Mouse (Mus musculus) C2C12 (cell line): ENCODE measurements around the gene Dnah17. TPM values are rescaled to one million over a fixed set of nuclear protein-coding genes. Genes with fewer than 3 reads are reported as not detected.
A peak's percentile ranks its signal among the peaks of the same experiment; 100 is the strongest.

ENCODE experiments used
- H3K27me3 ChIP-seq: one replicate; pipeline ENCODE4 v1.6.1; 2011; ENCODE audit not compliant: control insufficient read depth, insufficient read depth, insufficient read length
- H3K36me3 ChIP-seq: one replicate; pipeline ENCODE4 v1.6.1; 2011; ENCODE audit not compliant: control insufficient read depth, insufficient read depth
- H3K4me3 ChIP-seq: one replicate; pipeline ENCODE4 v1.5.1; 2011; ENCODE audit warnings: mild to moderate bottlenecking, control low read depth; ENCODE audit not compliant: poor library complexity, insufficient read depth, severe bottlenecking
- H3K79me2 ChIP-seq: one replicate; pipeline ENCODE4 v1.6.1; 2011; ENCODE audit not compliant: control insufficient read depth, insufficient read depth
- H3K79me3 ChIP-seq: one replicate; pipeline ENCODE4 v1.6.1; 2011; ENCODE audit warnings: low read depth, control low read depth
- H3ac ChIP-seq: one replicate; pipeline ENCODE3; 2011; ENCODE audit warnings: low read depth; ENCODE audit not compliant: control insufficient read depth, insufficient read length
- CEBPB ChIP-seq: IDR thresholded peaks from one replicate; pipeline ENCODE4 v1.6.1; 2011; ENCODE audit warnings: low read depth, mild to moderate bottlenecking, control low read depth, moderate library complexity
- CTCF ChIP-seq: IDR thresholded peaks from one replicate; pipeline ENCODE4 v1.5.1; 2011; ENCODE audit not compliant: control insufficient read depth, insufficient read depth, insufficient read length
- FOSL1 ChIP-seq: IDR thresholded peaks from one replicate; pipeline ENCODE4 v1.8.0; 2011; ENCODE audit warnings: mild to moderate bottlenecking, low read length; ENCODE audit not compliant: poor library complexity, insufficient read depth, severe bottlenecking
- MAX ChIP-seq: IDR thresholded peaks from one replicate; pipeline ENCODE4 v1.6.1; 2011; ENCODE audit warnings: mild to moderate bottlenecking, control low read depth
- MYOD1 ChIP-seq: IDR thresholded peaks from one replicate; pipeline ENCODE4 v1.6.1; 2011; ENCODE audit warnings: low read depth; ENCODE audit not compliant: control insufficient read depth, insufficient read length
- MYOG ChIP-seq: IDR thresholded peaks from one replicate; pipeline ENCODE4 v1.6.1; 2011; ENCODE audit not compliant: control insufficient read depth, insufficient read length; ENCODE audit errors: extremely low read depth
- USF1 ChIP-seq: IDR thresholded peaks from one replicate; pipeline ENCODE4 v1.6.1; 2011; ENCODE audit warnings: low read depth, mild to moderate bottlenecking, control low read depth, moderate library complexity
- polyA plus RNA-seq: library from polyadenylated mRNA; unstranded; fragments of >200 nt; fragmentation: generic; extraction: Trizol; gene quantifications from one replicate; pipeline ENCODE4 v1.2.1, GENCODE M21; 2012; ENCODE audit warnings: missing spikeins

Dnah17 gene
- polyA plus RNA-seq, 1 experiment, result 0.13 TPM

DNA sequence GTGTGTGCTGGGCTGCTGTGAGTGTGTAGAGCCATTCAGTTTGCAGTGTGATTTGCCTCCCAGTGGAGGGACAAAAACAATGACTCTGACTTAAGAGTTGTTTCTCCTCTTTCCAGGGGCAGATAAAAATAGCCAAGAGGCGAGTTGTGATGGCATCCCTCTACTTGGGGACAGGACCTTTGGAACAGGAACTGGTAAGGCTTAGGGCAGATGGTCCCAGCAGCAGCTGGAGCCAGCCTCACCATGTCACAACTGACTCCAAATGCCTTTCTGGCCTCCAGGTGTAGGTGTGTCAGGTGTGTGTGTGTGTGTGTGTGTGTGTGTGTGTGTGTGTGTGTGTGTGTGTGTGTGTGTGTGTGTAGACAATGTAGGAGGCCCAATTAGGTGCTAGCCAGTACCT is 130.4 kb downstream of the Dnah17 start:
- Histone ChIP-seq H3ac (no peak overlapping the region), H3K79me2 (peaks cover 85% of the 10 kb centered on the region), H3K36me3 (peaks cover 70% of the 10 kb centered on the region), H3K27me3 (no peaks in the 10 kb centered on the region), H3K79me3 (peaks cover 60% of the 10 kb centered on the region), H3K4me3 (no peak overlapping the region)
- TF ChIP-seq MYOG, result no peak
- no peak for TF ChIP-seq FOSL1
- TF ChIP-seq USF1, result no peak
- TF ChIP-seq CEBPB, result no peak
- no peak for TF ChIP-seq MYOD1
- no peak for TF ChIP-seq CTCF
- TF ChIP-seq MAX, result no peak

DNA sequence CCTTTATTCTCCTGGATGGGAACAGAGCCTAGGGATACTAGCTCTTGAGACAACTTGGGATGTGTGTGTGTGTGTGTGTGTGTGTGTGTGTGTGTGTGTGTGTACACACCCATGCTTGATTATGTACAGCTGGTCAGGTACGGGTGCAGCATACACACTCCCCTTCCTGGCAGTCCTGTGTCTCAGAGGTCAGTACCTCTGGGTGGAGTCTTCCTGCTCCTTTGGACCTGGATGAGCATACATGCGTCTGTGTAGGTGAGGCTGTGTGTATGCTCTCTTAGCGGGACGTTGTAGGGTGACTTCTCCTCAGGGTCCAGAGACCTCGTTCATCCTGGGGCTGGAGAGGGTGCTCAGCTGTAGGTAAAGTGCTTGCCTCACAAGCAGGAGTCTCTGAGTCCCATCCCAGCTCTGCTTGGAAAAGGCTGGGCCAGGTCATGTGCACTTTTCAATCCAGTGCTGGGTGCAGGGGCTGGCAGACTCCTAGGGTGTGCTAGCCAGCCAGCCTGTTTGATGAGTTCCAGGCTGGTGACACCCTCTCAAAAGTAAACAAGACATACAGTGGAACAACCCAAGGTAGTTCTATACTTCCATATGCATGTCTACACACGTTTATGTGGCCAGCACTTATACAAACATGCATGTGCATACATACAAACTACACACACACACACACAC is 131.0 kb downstream of the Dnah17 start:
- Histone ChIP-seq H3K4me3 (no peak overlapping the region), H3K27me3 (no peaks in the 10 kb centered on the region), H3K36me3 (peaks cover 64% of the 10 kb centered on the region), H3ac (no peak overlapping the region), H3K79me3 (peaks cover 60% of the 10 kb centered on the region), H3K79me2 (peaks cover 85% of the 10 kb centered on the region)
- no peak for TF ChIP-seq CTCF
- TF ChIP-seq FOSL1, result no peak
- TF ChIP-seq MAX, result no peak
- no peak for TF ChIP-seq MYOG
- TF ChIP-seq CEBPB, result no peak

DNA sequence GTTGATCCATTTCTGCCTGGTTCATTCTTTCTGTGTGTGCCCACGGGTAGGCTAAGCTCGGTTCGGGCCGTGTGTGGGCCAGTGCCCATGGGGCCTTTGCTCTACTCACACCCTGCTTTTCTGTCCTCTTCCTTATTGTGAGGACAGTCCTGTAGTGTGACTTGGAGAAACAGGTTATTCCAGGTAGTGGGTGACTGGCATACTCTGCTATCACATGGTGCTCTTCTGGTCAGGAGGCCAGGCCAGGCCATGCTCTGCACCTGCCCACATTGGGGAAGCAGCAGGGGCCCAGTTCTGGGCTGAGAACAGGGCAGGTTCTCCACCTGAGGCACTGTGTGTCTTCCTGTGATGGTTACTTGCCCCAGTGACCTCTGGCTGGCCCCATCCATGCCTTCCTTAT is 132.1 kb downstream of the Dnah17 start:
- Histone ChIP-seq H3K4me3 (no peak overlapping the region), H3ac (no peak overlapping the region), H3K27me3 (no peaks in the 10 kb centered on the region), H3K79me2 (peaks cover 91% of the 10 kb centered on the region), H3K79me3 (peaks cover 71% of the 10 kb centered on the region), H3K36me3 (peaks cover 56% of the 10 kb centered on the region)
- no peak for TF ChIP-seq CTCF
- no peak for TF ChIP-seq MAX
- no peak for TF ChIP-seq USF1
- TF ChIP-seq MYOD1, result no peak
- no peak for TF ChIP-seq CEBPB
- TF ChIP-seq MYOG, result no peak
- TF ChIP-seq FOSL1, result no peak

GRCm38 (mm10) chr11:117997085-117997484 is 133.3 kb downstream of the Dnah17 start:
- H3K79me3 ChIP-seq, result peaks cover 83% of the 10 kb centered on the region
- H3K36me3 ChIP-seq, result peaks cover 45% of the 10 kb centered on the region
- peaks cover 100% of the 10 kb centered on the region for H3K79me2 ChIP-seq
- H3ac ChIP-seq, result no peak overlapping the region
- H3K4me3 ChIP-seq, result no peak overlapping the region
- no peak for TF ChIP-seq MYOG
- no peak for TF ChIP-seq FOSL1
- TF ChIP-seq CEBPB, result no peak
- TF ChIP-seq CTCF, result no peak
- TF ChIP-seq USF1, result no peak
- no peak for TF ChIP-seq MAX
- TF ChIP-seq MYOD1, result no peak
- no peaks in the 10 kb centered on the region for H3K27me3 ChIP-seq

DNA sequence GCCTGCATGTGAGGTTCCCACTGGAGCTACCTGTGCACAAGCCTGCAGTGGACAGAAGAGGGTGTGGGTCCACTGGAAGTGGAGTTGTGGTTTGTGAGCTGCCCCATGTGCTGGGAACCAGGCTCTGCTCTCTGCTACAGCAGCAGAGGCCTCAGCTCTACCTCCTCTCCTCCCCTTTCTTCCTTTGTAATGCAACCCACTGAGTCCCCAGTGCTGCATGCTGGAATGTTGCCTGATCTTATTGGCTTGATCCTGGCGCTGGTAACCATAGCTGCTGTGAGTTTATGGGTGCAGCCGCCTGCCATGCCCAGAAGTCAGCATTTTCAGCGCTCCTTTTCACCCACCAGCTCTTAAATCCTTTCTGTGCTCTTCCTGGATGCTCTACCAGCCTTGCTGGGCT is 134.4 kb downstream of the Dnah17 start:
- peaks cover 85% of the 10 kb centered on the region for H3K79me3 ChIP-seq
- TF ChIP-seq MYOG (no peak), USF1 (no peak), MAX (no peak), CTCF (no peak), CEBPB (no peak), FOSL1 (no peak), MYOD1 (no peak)
- H3K79me2 ChIP-seq, result peaks cover 100% of the 10 kb centered on the region
- H3K27me3 ChIP-seq, result no peaks in the 10 kb centered on the region
- no peak overlapping the region for H3ac ChIP-seq
- peaks cover 34% of the 10 kb centered on the region for H3K36me3 ChIP-seq
- H3K4me3 ChIP-seq, result no peak overlapping the region

GRCm38 (mm10) chr11:117995661-117996060 is 134.8 kb downstream of the Dnah17 start:
- H3K79me2 ChIP-seq, result peaks cover 100% of the 10 kb centered on the region
- H3K36me3 ChIP-seq, result peaks cover 30% of the 10 kb centered on the region
- TF ChIP-seq FOSL1 (no peak), MAX (no peak), MYOD1 (no peak), MYOG (no peak), USF1 (no peak), CTCF (no peak), CEBPB (no peak)
- H3K4me3 ChIP-seq, result no peak overlapping the region
- no peaks in the 10 kb centered on the region for H3K27me3 ChIP-seq
- peaks cover 87% of the 10 kb centered on the region for H3K79me3 ChIP-seq
- peak overlapping the region; percentile 31 for H3ac ChIP-seq
